Mouse (Mus musculus) thymus, adult 2 months (tissue): ENCODE measurements at regions not wholly inside any gene's neighbourhood (a gene's known extent, or its start where the extent isn't known, plus 50 kb on each side); places are given as distances from the start of the nearest gene placed in this dataset.

Source experiments
- CTCF ChIP-seq: fragments of 200-500 bp; IDR thresholded peaks from 2 replicates; pipeline ENCODE4 v1.5.1; 2012; ENCODE audit warnings: mild to moderate bottlenecking, control low read depth, low read length, moderate library complexity, borderline replicate concordance; ENCODE audit not compliant: control insufficient read depth, poor library complexity, insufficient read depth; ENCODE audit errors: extremely low read depth
- POLR2A ChIP-seq: fragments of 200-500 bp; IDR thresholded peaks from 2 replicates; pipeline ENCODE4 v1.6.1; 2012; ENCODE audit warnings: mild to moderate bottlenecking, low read length, control low read depth, moderate library complexity; ENCODE audit not compliant: control insufficient read depth, poor library complexity, insufficient read depth; ENCODE audit errors: extremely low read depth

- TF ChIP-seq POLR2A (no peak), CTCF (no peak)
These were observed 248.2 kb upstream of the Kcnab2 start for GRCm38 (mm10) chr4:152725881-152726280.
